Mouse (Mus musculus): Measurements from ENCODE around the gene Cadm3.

DNA sequence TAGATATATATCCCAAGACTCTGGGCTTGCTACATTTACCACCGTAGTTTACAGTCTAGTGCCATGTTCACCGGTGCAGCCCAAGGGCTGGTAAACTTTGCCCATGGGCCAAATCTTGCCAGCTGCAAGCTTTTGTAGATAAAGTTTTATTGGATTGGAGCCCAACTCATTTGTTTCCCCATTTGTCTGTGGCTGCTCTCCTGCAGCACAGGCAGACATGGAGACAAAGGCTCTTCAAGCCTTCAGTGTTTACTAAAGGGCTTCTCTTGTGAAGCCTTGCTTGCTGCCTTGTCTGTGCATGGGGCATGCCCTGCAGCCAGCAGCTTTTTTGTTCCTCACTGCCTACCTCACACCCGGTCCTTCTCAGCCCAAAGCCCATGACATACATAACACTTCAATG, 23.6 kb downstream of the Cadm3 start:
- TF ChIP-seq TAL1 (IDR thresholded peaks at IDR 0.05; ENCODE audit: low read length), result no peak
- TF ChIP-seq GATA1 (IDR thresholded peaks at IDR 0.05; ENCODE audit: low read length), result no peak
